Mouse (Mus musculus) T-helper 2 cell (primary cell): ENCODE measurements at regions not wholly inside any gene's neighbourhood (a gene's known extent, or its start where the extent isn't known, plus 50 kb on each side); places are given as distances from the start of the nearest gene placed in this dataset.

Experiments
- in situ Hi-C: fragments of 300-600 bp; cut with MboI, MseI; formaldehyde crosslinking; loops from one replicate; pipeline ENCODE4 v1.15.1; 2025; ENCODE audit warnings: high pct_unique_total_duplicates

DNA sequence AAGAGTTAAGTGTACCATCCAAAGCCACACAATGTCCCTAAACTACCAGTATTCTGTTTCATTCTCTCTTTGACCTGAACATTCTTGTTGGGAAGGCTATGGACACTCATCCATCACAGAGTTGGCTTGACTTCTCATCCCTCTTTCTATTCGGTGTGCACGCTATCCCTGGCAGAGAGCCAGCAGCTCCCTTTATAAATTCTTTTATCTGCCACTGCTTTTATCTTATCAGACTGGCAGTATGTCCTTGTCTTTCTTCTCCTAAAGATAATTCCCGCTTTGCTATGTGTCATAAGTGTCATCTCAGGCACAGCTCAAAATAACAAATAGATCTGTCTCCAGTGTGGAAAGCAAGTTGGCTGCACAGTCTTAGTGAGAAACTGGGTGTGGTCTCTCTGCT, 106.6 kb upstream of the Lipc start:
- in situ Hi-C loops, result loop anchor here (5.0 kb wide), 1 partner anchor 44 kb away; no protein-coding TSS in a partner anchor

DNA sequence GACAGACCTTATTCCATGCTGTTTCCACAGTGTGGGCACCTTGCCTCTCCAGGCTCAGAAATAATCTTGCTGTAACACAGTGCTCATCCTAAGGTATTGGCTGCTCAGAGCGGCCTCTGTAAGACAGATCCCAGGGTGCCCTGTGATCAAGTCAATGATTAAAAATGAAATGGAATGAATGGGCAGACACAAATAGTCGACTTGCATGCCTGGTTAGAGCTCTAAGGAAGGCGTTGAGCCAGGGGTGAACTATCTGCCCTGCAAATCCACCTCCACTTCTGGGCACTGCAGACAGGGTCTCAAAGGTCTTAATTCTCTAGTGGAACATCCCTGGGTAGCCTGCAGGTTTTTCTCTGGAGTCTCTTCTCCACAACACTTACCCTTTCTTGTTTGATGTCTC, 104.8 kb upstream of the Lipc start:
- in situ Hi-C loops, result loop anchor here (5.0 kb wide), 1 partner anchor 45 kb away; no protein-coding TSS in a partner anchor

DNA sequence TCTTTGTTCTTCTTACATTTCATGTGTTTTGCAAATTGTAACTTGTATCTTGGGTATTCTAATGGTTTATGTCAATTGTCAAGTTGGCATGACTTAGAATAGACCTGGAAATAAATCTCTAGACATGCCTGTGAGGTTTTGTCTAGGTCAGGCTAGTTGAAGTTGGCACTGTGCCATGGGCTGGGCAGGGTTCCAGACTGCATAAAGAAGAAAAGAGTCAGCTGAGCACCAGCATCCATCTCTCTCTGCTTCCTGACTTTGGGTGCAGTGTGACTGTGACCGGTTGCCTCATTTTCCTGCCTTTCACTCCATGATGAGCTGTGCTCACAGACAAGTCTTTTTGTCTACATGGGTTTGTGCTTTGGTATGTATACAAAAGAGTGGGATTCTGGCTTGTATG, 91.9 kb upstream of the Lipc start:
- in situ Hi-C loops, result no loop called here

DNA sequence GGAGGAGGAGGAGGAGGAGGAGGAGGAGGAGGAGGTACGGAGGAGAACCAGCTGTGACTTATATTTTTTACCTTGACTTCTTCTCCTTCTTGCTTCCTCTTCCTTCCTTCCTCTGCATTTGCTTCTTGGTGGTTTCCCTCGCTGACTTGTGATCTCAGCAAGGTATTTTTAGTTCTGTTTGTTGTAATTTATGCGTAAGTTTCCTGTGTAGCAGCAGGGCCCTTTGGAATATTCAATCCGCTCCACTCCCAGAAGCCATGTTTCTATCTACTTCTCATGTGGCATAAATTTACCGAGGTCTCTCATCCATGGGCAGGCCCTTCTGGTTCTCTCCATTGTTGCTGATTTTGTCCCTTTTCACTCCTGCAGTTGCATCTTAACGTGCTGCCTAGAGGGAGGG, 83.3 kb upstream of the Lipc start:
- in situ Hi-C loops, result no loop called here

DNA sequence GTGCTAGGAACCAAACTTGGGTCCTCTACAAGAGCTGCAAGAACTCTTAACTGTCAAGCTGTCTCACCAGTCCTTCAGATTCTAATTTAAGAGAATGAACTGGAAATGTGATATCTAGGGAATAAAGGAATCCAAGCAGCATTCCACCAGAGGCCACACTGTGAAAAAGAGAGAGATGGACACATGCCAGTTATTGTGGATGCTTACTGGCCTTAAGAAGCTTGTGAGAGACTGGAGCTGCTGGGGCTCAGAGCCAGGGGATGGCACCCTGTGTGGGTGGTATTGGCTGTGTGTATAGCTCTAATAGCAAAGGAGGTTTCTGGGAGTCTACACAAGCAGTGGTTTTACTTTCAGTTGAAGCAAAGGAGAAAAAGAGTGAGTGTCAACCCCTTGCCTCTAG, 80.1 kb upstream of the Lipc start:
- in situ Hi-C loops, result no loop called here

DNA sequence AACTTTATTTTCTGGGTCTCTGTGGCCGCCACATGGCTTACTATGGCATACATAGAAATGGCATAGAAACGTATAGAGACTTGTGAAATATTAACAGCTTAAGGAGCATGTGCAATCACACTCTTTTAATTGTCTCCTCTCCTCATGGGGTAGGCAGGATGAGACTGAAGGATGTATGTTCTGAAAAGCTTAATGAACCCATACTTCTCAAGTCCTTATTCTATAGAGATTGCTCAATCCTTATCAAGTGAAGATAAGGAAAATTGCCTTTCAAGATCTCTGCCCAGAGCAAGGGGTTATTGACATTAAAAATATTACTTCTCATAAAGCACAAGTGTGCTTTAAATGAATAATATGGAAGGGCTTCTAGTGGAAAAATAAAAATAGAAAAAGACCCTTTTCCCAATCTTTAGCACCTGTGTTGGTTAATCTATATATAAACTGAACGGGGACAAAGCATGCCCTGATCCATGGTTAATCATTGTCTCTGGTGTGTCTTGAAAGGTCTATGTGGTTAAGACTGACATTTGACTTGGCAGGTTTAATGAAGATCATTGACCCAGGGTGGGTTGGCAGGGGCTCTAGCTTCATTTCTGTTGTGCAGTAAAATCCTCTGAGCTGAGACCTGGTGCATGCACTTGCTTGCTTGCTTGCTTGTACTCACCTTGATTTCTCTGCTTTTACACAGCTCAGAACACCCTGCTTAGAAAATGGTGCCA, 78.3 kb upstream of the Lipc start:
- in situ Hi-C loops, result no loop called here

DNA sequence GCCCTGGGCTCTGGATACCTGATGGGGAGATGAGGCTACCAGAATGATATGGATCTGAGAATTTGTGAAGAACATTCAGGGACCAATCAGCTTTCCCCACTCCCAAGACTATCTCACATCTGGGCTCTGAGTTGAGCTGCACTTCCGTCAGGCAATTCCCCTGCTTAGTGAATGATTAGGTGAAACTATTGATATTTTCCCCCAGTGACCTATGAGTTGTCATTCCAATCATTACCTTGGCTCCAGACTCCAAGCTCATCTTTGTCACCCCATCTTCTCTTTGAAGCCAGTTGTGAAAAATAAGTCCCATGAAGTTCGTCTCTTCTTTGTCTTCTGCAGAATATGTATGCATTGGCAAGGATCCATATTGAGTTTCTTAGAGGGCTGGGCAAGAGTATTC, 76.1 kb upstream of the Lipc start:
- in situ Hi-C loops, result no loop called here

DNA sequence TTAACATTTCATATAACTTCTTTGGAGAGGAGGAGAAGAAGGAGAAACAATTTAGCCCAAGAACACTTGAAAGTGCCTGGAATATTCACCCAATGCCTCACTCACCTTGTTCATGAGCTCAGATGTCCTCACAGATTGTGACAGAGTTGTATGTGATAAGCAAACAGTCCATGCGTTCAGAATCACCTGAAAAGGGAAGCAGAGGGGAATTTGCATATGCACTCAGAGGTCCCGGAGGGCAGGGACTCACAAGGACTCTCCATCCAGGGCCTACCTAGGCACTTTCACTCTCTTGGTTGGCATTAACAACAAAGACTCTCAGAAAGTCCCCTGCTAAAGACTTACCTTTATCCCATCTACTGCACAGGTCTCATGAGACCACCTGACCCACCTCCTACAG, 75.6 kb upstream of the Lipc start:
- in situ Hi-C loops, result no loop called here

DNA sequence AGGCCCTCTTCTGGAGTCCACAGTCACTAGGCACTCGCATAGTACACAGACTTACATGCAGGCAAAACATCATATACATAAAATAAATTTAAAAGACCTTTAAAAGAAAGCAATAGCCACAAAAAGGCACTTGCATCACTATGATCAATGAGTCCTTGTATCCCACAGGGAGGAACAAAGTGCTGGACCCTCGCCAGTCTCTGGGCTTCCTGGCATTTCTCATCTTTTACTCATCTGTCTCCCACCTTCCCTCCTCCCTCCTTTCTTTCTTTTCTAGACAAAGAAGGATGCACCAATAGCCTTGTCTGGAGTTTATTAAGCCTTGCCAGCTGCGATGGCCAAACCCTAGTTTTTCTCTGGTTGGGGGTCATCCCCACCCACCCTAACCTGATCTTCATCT, 73.2 kb upstream of the Lipc start:
- in situ Hi-C loops, result no loop called here

DNA sequence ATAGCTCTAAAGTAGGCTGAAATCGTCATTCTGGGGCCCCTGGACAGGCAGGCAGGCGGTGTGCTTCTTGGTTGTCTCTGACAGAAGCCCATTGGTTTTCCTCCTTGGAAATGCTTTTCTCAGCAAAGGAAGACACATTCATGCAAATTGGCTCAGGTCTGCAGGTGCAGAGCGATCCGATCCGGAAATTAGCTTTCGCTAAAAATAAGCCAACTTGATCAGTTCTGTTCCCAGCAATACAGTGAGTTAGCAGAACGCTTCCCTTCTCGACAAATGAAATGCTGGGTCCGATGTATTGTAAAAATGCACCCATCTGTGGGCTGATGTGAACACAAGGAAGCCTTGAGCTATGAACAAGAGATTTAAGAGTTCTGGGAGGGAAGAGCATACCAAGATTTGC, 66.2 kb upstream of the Lipc start:
- in situ Hi-C loops, result no loop called here

DNA sequence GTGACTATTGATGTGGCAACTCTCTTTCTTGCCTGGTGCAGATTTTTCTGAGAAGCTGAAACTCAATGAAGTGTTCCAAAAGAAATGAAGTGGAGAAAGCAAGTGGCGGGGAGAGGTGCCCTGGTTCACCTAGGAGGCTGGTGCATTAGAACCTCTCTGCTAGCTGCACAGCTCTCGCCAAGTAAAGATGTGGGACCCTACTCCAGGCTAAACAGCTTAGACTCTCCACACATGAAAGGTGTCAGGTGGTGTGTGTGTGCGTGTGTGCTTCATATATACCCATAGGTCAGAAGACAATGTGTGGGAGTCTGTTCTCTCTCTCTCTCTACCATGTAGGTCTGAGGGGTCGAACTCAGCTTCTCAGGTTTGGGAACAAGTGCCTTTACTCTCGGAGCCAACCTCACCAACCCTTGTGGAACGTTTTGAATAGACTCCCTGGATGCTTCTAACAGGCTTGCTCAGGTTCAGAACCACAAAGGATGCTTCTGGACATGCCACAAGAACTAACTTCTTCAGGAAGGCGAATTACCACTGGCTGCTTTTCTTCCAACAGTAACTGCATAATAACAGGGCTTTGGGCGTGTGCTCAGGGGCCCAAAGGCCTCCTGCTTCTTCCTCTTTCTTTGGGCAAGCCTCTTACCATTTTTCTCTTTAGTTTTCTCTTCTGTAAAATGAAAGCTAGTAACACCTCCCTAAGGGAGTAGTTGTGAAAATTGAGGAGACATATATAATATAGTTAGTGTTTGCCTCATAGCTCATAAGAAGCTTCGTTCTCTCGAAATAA, 65.6 kb upstream of the Lipc start:
- in situ Hi-C loops, result no loop called here

DNA sequence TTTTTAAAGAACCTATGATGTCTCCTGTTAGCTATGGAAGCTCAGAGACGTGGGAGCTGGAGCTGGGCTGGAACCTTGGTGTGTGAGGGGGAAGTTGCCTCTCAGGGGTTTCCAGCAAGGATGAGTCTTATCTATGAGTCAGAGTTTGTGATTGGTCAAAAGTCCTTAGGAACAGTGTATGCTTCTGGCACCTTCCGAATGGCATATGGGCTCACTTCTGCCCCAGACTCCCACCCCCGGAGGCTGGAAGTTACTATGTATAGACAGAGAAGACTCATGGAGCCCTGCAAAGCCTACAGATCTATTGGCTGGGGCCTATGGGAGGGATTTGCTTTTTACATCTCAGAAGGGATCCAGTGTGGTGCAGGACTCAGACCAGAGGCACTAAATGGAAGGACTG, 63.9 kb upstream of the Lipc start:
- in situ Hi-C loops, result no loop called here

DNA sequence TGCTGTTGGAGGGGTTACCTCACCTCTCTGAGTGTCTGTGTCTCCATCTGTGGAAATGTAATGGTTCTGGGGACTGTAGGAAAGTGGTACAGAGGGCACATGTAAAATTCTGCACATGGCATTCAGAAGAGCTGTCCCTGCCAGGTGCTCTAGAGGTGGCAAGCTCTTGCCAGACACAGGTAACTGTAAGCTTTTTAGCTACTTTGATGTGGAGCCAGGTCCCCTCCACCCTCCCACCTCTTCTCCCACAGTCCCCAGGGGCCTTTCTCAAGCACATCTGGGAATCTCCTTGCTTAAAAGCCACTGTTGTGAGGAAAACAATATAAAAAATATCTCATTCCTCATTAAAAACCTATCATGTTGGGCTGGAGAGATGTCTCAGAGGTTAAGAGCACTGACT, 63.4 kb upstream of the Lipc start:
- in situ Hi-C loops, result no loop called here

DNA sequence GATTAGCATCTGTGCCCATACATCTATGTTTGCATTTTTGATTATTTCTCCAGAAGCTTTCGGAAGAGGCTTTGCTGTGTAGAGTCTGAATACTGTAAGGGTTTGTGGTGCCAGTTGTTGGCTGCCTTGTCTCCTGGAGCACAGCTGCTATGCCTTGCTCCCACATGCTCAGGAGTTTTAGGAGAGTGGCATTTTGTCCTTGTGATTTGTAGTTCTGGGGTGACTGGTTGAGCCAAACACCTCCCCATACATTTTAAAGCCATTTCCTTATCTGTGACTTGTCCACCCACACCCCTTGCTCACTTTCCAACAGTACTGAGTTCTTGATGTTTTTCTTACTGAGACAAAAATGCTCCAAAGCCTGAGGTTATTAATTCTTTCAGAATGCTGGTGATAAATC, 60.4 kb upstream of the Lipc start:
- in situ Hi-C loops, result no loop called here

DNA sequence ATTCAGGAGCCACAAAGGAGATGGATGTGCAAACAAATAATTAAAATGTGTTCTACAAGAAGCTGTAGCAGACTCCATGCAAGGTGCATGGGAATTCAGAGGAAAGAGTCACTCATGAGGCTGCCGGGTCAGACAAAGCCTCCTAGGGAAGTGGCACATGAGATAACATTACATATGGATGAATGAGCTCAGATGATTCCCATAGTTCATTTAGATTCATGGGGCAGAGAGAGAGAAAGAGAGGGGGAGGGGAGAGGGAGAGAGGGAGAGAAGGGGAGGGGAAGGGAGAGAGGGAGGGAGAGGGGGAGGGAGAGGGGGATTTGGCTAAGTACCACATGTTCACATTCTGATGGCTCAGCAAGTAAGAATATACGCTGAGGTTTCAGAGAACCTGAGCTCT, 52.6 kb upstream of the Lipc start:
- in situ Hi-C loops, result no loop called here
